Mouse (Mus musculus) hindbrain, embryonic 10.5 days (tissue): ENCODE results near the gene Cyren. TPM values are rescaled to one million over a fixed set of nuclear protein-coding genes. Genes with fewer than 3 reads are reported as not detected.

Experiments used
- DNase-seq: peaks from one replicate; pipeline ENCODE4 v3.0.0-alpha.2; 2017; ENCODE audit warnings: low spot score
- H3K27ac ChIP-seq: fragments of 300-500 bp; sonication (generic); 2 replicates; pipeline ENCODE4 v1.5.1; 2016; ENCODE audit warnings: mild to moderate bottlenecking, moderate library complexity
- H3K27me3 ChIP-seq: fragments of 300-500 bp; sonication (generic); 2 replicates; pipeline ENCODE4 v1.6.1; 2016; ENCODE audit warnings: mild to moderate bottlenecking; ENCODE audit not compliant: poor library complexity, insufficient read depth, severe bottlenecking
- H3K36me3 ChIP-seq: fragments of 300-500 bp; sonication (generic); 2 replicates; pipeline ENCODE4 v1.6.1; 2016; ENCODE audit warnings: mild to moderate bottlenecking, moderate library complexity
- H3K4me1 ChIP-seq: fragments of 300-500 bp; sonication (generic); replicated peaks from 2 replicates; pipeline ENCODE4 v1.6.1; 2016; ENCODE audit warnings: mild to moderate bottlenecking
- H3K4me3 ChIP-seq: fragments of 300-500 bp; sonication (generic); 2 replicates; pipeline ENCODE4 v1.5.1; 2016; ENCODE audit warnings: mild to moderate bottlenecking, moderate library complexity
- H3K9me3 ChIP-seq: fragments of 300-500 bp; sonication (generic); 2 replicates; pipeline ENCODE4 v1.6.1; 2016; ENCODE audit warnings: mild to moderate bottlenecking, moderate library complexity
- WGBS: fragments of 180-500 bp; shearing (Covaris S2); methylation state at CpG from one replicate; pipeline ENCODE4 v1.1.7; 2016; 5-methylcytosine and 5-hydroxymethylcytosine counted together
- polyA plus RNA-seq: library from polyadenylated mRNA; unstranded; fragments of >200 nt; fragmentation: Nextera tagmentation; extraction: Ambion mirVana; gene quantifications from 2 replicates; pipeline ENCODE4 v1.2.1, GENCODE M21; 2016

The Cyren gene
- polyA plus RNA-seq, 1 experiment from 2014 or later, result 17.9 TPM

DNA sequence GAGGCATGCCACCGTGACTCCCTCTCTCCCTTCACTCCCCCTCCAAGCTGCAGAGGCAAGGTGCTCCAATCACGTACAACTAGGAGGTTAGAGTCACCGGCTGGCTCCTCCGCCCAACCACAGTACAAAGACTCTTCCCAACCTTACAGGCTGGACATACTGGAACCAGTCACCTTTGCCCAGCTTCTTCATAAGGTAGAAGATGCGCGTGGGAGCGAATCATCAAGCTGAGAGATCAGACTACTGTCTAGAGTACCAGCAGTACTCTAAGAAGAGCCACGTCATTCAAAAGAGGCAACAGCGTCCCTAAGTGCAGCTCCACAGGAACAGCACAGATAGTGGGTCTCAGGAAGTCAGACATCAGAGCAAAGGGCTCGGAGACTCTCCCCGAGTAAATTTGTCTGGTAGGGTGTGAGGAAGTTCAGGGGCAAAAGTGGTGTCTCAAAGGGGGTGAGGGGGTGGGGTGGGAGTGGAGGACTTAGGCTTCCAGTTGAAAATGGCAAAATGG, 16.3 kb downstream of the Cyren start:
- Histone ChIP-seq H3K36me3 (no peaks in the 10 kb centered on the region), H3K9me3 (no peaks in the 10 kb centered on the region), H3K4me3 (no peak overlapping the region), H3K4me1 (peaks cover 18% of the 10 kb centered on the region), H3K27me3 (no peaks in the 10 kb centered on the region), H3K27ac (no peak overlapping the region)
- 91% methylated on average over 11 of the region's 11 CpGs for WGBS
- DNase-seq, result no peak

DNA sequence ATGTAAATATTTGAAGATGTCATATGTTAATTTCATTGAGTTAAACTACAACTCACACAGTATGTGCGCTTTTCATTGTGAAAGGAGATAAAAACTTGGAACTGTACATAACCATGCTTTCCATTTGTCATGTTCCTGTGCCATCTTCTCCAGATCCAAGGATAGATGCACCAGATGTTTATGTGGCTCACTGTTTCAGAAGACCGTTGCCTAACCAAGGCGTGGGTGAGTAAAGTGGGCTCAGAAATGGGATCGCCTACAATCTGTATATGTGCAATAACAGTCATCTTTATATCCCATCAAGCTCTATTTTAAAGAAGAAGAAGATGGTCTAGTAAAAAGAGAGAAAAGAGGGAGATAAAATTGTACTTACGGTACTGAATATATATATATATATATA, 45.5 kb downstream of the Cyren start:
- H3K9me3 ChIP-seq, result no peaks in the 10 kb centered on the region
- H3K27ac ChIP-seq, result no peak overlapping the region
- H3K4me1 ChIP-seq, result no peaks in the 10 kb centered on the region
- 95% methylated on average over 5 of the region's 5 CpGs for WGBS
- no peaks in the 10 kb centered on the region for H3K27me3 ChIP-seq
- H3K36me3 ChIP-seq, result no peaks in the 10 kb centered on the region
- no peak for DNase-seq
- no peak overlapping the region for H3K4me3 ChIP-seq

DNA sequence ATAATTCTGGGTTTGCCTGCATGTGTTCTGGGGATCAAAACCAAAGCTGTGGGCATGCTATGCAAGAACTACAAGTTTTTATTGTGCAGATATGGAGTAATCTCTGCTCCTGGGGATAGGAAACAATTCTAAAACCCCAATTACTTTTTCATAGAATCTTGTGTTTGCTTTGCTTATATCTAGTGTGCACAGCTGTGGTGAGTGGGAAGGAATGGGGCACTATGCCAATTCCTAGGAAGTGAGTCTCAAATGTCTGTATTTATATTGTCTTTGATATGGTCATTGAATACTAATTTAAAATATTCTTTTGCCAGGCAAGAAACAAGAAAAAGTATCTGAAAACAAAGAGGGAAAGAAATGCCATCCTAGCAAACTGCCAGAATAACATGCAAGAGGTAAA, 53.5 kb downstream of the Cyren start:
- Histone ChIP-seq H3K4me1 (no peaks in the 10 kb centered on the region), H3K9me3 (0 out of 2 replicates have a peak, but pooled peaks cover 3% of the 10 kb centered on the region), H3K27me3 (no peaks in the 10 kb centered on the region), H3K27ac (no peak overlapping the region), H3K4me3 (no peak overlapping the region), H3K36me3 (no peaks in the 10 kb centered on the region)
- no peak for DNase-seq

Other genes with a start within 250 kb of the Cyren start
- gene Agbl3, start 97.6 kb downstream of the Cyren start, polyA plus RNA-seq, result 4.0 and 5.9 TPM in 2 replicates
- gene Tmem140, start 14.9 kb downstream of the Cyren start, polyA plus RNA-seq, result 1.6 and 1.9 TPM in 2 replicates
- gene Wdr91, start 32.8 kb upstream of the Cyren start, polyA plus RNA-seq, result 13.5 and 14.3 TPM in 2 replicates
- not detected in 2 replicates for gene Stra8, start 42.1 kb upstream of the Cyren start, polyA plus RNA-seq
- 0.29 and 0.37 TPM in 2 replicates for gene Slc23a4, start 110.3 kb upstream of the Cyren start, polyA plus RNA-seq